Mouse (Mus musculus): ENCODE data around the gene Vps13a.

Vps13a gene

GRCm38 (mm10) chr19:16576790-16577189 lies 203.9 kb downstream of the Vps13a start:
- DNase-seq, result no peak

Data from lung, postnatal 10 days (tissue).